Mouse (Mus musculus) layer of hippocampus, adult 9-10 months (tissue): ENCODE measurements around the gene Lyz2.
"Not testable (repeated sequence)": the region's sequence is repeated elsewhere in the genome, so short reads cannot be mapped to it uniquely, and the experiment has no call there.

Experiments used
- DNase-seq: peaks from one replicate; pipeline ENCODE4 v3.0.0; 2022; ENCODE audit warnings: low spot score

Gene Lyz2

DNA sequence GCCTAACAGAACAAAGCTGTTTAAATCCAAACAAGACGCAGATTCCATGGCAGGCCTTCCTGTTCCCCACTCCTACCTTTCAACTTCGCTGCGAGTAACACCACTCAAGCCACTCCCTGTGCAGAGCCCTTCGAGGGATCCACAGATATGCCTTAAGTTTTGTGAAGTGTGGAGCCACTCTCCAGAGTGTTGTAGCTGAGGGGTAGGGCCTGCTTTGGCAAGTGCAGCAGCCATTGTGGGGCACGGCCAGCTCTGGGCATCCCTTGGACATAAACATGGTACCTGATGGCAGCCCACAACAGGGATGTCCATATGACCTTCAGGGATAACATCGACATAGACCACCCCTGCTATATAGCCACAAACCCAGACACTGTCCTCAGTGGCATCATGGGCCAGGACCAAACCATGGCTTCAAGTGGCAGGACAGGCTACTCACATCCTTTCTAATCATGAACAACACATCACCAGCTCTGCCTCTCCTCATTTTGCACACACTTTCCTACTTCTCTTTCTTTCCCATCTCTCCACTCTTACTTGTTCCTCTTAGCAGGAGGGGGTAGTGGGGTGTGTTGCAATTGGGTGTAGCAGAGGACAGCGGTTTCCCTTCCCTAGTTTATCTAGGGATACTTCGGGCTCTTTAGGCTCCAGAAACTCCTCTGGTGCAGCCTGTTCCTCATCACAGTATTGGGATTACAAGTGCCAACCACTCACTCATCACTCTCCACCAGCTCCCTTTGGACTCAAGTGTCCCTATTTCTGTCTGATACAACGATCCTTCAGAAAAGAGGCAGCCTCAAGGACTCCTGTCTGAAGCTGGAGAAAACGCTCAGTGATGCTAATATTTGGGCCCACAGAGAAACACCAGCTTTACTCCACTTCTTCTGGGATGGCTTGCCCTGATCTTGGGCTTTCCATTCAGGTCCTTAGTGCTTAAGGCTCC lies 2.7 kb upstream of the Lyz2 start:
- no peak for DNase-seq

DNA sequence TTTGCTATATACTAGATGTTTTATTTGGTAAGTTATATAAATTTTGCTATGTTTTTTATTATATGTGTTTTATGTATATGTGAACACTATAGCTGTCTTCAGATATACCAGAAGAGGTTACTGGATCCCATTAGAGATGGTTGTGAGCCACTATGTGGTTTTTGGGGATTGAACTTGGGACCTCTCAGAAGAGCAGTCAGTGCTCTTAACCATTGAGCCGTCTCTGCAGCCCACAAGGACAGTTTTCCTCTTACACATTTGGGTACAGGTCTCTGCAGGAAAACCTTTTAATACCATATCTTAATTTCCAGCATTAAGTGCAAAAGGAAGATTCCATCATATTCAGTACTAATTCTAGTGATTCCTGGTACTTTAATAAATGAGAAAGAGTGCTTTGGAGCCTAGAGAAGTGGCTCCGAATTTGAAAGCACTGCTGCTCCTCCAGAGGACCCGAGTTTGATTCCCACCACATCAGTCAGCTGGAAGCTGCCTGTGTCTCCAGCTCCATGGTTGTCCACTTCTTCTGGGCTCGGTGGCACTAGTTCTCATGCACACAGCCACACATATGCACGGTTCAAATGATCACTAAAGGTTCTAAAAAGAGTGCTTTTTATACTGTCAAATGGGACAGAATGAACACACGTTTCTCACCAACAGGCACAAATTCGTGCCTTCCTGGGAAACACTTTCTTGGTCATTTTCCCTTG lies 1.9 kb upstream of the Lyz2 start:
- no peak for DNase-seq

DNA sequence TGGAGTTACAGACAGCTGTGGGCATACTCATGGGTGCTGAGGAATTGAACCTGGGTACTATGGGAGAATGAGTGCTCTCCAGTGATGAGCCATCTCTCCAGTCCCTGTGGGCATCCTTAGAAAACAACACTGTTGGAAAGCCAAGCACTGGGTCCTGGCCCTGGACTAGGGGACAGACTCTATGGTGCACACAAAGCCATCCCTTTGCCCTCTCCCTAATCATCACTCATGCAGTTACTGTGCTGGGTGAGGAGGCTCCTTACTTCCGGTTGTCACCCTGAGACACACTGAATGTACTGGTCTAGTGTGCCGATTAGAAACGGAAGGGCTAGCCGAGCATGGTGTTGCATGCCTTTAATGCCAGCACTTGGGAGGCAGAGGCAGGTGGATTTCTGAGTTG lies 1.1 kb upstream of the Lyz2 start:
- DNase-seq: not testable (repeated sequence)

DNA sequence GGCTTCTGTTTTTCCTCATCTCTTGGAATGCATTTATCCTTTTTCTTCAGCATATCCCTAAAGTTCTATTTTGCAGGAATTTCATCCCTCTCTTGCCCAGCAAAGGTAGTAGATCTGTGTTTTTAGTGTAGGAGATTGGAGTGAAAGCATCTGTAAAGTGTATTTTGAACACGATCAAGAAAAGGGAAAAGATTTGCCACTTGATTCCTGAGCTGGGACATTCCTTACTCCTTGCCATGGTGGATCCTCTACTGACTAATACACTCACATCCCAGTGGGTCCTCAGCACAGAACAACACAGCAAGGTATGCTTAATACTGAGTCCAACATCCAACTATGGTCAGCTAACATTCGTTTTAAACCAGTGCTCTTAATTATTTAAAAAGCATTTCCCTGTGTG lies 430 bp upstream of the Lyz2 start:
- no peak for DNase-seq

DNA sequence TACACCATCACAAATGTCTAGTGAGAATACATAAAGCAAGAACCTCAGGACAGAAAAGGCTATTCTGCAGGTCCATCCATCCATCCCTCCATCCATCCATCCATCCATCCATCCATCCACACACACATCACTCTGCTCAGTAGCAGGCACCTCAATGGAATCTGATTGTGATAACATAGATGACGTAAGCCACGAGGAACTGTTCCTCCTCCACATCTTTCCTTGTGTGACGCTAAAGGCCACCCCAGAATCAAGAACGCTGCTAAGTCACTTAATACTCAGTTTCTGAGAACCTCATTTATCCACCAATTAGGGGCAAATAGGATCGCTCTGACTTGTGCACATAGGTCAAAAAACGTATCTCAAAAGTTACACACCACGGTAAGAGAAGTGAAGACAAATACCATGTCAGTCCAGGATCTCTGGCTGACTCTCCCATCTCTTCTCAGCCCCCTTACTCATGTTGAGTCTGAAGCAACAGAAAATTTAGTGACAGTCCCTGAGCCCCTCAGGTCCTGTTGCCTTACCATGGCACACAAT lies 670 bp downstream of the Lyz2 start:
- no peak for DNase-seq

DNA sequence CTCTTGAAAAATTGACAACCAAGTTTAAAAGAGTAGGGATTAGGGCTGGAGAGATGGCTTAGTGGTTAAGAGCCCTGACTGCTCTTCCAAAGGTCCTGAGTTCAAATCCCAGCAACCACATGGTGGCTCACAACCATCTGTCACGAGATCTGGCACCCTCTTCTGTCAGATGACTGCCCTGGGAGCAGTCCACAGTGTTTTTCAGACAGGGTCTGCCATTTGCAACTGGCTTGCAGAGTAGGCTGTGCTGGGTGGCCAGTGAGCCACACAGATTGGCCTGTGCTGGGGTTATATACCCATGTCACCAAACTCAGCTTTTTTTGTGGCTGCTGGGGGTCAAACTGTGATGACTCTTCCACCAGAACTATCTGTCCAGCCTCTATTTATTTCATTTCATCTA lies 2.1 kb downstream of the Lyz2 start:
- no peak for DNase-seq

DNA sequence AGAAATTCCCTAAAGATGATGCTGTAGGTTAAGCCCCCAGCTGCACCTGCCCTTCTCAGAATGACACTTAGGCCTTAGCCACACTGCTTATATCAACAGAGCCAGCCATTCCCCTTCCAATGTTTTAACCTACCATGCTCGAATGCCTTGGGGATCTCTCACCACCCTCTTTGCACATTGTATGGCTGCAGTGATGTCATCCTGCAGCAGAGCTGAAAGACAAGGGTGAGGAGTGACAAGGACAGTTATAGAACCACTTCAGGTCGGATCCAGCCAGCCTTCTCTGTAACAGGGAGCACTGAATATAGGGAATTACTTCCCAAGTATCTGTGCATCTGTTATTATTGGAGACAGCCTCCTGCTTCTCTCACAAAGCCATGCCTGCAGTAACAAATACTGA lies 3.6 kb downstream of the Lyz2 start:
- not testable (repeated sequence) for DNase-seq

DNA sequence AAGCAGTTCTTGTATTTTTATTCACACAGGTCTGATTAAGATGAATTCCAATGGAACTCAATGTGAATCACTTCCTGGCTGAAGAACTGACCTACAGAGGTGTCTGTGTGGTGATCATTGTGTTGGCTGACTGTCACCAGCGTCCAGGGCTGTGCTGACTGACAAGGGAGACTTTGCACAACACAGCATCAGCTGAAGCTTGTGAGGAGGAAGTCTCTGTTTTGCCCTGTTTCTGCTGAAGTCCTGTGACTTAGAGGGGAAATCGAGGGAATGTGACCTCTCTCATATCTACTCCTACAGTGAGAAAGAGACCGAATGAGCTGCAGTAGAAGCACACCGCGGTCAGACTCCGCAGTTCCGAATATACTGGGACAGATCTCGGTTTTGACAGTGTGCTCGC lies 4.3 kb downstream of the Lyz2 start:
- not testable (repeated sequence) for DNase-seq

DNA sequence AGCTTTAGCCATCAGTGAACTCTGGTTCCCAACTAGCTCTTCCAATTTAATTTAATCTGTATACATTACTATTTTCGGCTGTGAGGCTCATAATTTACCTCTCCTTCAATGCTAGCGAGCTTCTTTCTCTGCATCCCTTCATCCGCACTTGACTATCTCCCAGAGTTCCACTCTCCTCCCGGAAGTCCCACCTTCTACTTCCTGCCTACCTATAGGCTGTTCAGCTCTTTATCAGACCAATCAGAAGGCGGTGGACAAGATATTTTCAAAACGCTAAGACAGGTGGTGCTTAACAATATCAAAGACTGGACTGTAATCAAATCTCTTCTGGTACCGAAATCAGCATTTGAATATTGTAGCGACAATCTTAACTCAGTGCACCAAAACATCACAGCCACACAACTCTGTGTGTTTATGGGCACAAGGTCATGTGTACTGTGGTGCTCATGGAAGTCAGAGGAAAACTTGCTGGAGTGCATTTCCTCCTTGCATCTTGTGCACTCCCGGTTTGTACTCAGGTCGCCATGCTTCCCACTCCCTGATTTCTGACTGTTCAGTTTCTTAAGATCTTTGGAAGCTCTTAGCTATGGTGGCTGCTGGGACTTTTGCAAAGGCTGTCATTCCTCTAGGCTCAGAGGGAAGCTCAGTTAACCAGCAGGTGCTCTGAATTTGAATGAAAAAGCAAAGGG lies 6.3 kb downstream of the Lyz2 start:
- DNase-seq: no peak

DNA sequence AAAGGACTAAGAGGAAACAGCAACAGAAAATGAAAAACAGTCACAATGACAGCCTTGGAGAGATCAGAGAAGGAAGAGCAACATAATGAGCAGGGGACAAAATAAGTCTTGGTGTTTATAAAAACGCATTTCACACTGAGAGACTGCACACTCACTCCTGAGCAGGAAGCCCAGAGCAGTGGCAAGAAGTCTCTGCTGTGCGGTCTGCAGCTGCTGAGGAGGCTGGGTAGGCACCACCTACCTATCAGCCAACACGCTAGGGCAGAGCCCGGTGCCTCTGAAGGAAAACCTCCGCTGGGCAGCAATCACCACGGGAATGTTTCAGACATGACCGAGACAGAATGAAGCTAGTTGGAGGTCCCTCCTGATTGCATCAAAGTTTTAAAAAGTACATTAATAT lies 7.5 kb downstream of the Lyz2 start:
- DNase-seq: not testable (repeated sequence)

DNA sequence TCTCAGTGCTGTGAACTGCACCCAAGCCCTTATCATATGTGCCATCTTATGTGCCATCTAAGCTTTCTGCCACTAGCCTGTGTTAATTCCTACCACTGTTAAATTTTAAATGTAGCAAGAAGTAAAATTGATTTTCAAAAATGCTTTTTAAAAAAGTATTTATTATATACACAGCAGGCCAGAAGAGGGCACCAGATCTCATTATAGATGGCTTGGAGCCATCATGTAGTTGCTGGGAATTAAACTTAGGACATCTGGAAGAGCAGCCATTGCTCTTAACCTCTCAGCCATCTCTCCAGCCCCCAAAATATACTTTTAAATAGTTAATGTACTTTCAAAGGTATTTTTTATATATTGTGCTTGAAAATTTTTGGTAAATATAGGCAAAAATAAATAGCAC lies 10.1 kb downstream of the Lyz2 start:
- no peak for DNase-seq

DNA sequence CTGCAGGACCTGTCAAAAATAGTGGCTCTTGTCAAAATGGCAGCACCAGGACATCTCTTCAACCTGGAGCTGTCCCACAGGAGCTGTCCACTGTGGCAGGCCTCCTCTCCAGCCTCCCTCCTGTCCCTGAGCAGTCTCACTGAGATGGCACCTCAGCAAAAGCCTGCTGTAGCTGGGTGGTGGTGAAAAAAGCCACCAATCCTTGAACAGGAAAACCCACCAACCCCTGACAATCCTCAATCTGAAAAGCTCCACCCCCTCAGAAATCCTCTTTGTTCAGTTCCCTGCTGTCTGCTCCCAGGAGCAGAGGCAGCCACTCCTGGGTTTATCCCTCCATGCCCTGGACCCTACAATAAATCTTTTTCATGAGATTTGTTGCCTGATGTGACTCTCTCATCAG lies 22.3 kb downstream of the Lyz2 start:
- no peak for DNase-seq

DNA sequence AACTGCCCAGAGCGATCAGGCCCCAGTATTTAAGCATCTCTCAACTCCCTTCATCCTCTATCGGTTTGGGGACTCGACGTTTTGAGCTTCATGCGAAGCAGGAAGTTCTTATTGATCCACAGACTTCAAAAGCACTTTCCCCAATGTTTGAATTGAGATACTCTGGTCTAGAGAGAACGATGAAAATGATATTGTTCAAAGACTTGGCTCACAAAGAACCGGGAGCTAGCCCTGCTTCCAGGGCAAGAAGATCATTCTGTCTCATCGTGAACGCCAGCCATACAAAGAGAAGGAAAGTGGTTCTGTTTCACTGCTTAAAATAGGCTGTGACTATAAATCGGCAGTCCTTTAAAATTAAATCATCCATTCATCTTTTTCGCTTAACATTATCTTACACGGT lies 43.5 kb downstream of the Lyz2 start, which contains the start of gene 9530003J23Rik:
TSS of gene 9530003J23Rik (minus strand) at position 101 of the 400 bp plus-strand sequence.
- no peak for DNase-seq

DNA sequence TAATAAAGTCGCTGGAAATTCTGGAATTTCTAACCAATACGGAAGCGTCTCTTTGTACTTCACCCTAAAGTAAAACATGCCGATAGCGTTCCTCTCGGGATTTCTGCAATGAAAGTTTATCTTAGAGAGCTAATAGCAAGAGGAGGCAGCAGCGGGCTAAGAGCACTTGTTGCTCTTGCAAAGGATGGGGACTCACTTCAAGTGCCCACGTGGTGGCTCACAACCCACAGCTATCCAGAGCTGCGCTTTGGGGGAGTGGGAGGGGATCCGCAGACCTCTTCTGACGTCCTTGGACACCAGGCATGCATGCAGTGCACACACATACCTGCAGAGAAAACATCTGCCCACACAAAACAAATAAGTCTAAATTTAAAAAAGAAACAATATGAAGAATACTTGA lies 46.3 kb downstream of the Lyz2 start:
- no peak for DNase-seq

DNA sequence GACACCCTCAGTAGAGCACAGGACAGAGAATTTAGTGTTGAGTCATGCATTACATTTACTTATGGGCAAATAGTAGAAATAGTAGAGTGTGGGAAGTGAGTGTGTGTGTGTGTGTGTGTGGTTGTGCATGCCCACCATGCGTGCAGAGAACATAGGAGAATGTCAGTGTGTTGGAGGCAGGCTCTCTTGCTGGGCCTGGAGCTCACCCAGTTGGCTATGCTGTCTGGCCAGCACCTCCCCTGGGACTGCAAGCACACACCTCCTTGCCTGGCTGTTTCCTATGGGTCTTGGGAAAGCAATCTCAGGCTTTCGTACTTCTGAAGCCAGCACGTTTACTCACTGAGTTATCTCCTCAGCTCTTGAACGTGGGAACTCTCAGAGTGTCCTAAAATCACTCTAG lies 47.3 kb downstream of the Lyz2 start:
- no peak for DNase-seq

DNA sequence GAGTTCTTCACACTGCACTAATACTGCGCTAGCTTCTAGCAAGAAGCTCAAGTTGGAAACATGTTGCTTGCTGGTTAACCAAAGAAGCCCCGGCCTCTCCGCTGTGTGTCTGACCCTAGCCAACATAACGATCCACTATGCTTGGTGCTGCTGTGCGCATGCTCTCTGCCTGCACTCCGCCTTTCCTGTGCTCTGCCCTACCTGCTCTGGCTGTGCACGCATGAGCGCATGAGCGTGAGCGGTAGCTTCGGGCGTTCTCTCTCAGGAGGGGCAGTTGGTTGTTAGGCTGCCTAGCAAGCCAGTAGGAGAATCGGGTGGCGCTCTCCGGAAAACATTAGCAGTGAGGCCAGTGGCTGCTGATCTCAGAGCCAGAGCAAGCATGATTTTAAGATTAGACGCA lies 52.3 kb downstream of the Lyz2 start:
- no peak for DNase-seq
